Mouse (Mus musculus) frontal cortex, postnatal 36 days (tissue): Measurements from ENCODE around the gene Tab3.
A peak's percentile ranks its signal among the peaks of the same experiment; 100 is the strongest.

Experiments used
- DNase-seq, 2 experiments: peaks; one replicate each; pipeline ENCODE4 v3.0.0; 2022; ENCODE audit warnings: low spot score in 2 of 2

Tab3 gene

DNA sequence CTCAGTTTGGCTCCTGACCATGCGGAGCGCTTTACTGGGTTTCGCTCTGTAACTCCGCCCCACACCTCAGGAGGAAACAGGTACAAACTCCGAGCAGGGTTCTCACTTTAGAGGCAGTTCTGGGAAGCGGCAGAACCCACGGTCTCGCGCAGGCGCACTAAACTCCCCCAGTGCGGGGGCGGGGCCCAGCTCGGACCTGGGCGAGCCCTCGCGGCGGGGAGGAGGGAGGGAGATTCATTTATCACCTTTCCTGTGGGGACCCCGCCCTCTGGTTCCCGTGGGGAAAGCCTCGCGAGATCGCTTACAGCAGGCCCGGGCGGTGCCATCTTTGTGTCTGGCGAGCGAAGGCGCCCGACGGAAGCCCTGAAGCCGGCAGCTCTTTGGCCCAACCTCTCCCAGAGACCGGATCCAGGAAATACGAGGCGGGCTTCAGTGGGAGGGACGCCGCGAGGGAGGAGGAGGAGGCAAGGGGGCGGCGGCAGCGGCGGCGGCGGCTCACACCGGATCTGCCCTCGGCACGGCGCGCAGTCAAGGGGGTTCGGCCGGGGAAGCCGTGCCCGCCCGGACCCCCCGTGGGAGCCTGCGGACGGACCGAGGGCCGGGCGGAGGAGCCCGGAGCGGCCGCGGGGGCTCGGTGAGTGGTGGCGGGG lies at the start of gene Tab3:
Gene Tab3 (plus strand): TSS at position 491 of the 650 bp plus-strand sequence.
- peak; percentile 88 to 91 for DNase-seq

DNA sequence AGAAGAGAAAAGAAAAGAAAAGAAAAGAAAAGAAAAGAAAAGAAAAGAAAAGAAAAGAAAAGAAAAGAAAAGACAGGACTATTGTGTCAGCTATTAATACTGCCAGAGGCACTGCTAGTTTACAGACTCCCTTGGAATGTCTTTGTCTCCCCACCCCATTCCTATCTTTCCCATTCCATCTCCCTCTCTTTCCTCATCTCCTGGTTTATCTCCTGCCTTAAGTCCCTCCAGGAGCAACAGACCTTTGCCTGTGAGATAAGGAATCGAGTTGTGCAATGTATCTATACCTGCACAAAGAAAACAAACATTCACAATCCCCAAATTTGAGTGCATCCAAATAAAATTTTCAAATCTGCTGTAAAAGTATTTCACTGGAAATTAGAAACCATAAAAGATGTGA lies 48.3 kb upstream of the Tab3 start:
- DNase-seq: no peak

DNA sequence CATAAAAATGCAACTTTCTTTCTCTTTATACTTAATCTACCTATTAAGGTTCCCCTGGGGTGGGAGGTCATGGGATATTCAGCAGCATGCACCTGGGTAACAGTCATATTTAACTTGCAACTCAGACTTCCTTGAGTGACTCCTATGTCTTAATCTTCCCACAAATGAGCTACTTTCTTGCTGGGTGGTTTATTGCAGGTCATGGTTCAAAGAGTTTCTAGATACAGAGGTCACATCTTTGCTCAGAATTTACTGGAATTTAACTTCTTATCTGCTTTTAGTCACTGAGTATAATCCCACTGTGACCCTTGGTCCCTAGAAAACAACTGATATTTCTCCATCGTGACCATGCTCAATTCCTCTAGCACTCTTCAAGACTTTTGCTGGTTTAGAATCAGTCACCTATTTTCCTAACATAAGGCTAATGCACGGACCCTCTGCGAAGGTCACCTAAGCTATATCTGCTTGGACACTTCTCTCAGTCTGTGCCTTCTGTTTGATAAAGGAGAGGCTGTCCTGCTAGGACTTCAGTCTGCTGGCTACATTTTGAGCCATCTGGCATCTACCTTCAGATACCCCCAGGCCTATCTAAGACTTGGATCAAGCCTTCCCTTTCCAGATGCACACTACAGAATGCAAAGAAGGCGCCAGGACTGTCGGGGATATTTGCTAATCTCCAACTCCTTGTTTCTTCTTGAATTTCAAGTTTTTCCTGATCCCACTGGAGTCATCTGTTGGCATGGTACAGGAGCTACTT lies 47.4 kb upstream of the Tab3 start:
- no peak for DNase-seq

DNA sequence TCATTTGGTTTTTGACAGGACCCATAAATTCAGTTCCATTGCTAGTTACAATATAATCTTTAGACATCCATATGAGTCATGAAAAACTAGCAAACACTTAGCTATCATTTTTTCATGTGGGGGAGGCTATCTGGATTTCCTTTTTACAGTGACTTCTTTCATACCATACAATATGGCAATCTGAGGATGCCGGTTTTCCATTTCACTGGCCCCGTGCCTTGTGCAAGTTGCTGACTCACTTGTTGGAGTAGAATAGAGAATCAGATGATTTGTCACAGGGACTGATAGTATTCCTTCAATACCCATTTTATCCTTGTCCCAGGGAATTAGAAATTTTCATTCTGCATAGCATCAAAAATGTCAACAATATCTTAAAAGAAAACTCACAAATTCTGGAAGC lies 14.9 kb upstream of the Tab3 start:
- peak; percentile 6 for DNase-seq

DNA sequence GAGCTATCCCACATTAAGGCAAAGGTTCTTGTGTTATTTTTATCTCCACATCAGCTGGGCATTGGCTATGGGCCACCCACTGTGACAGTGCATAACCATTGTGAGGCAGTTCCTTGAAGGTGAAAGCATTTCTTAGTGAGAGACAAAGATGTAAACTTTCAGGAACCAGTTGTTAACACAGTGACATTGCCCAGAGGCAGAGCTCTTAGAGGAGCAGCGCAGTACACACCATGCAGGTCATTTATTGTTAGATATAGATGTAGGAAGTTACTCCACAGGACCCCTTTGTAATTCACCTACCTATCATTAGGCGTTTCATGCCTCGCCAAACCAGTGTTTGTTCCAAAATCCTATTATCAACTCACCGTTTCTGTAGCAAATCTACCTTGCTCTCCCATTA lies 7.6 kb upstream of the Tab3 start:
- no peak for DNase-seq

DNA sequence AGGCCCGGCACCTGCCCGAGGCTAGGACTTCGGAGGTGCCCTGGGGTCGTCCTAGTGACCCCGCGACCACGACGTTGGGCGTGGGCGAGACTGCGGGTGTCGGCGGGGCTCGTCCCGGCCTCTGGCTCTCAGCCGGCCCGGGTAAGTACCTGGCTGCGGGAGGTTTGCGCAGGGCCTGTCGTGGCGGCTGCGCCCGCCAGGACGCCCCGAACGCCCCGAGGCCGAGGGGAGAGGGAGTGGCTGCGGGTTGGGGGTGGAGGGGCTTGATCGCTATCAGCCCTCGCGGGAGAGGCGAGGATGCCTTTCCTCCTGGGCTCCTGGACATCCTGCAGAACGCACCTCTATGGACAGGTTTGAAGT lies 340 bp downstream of the Tab3 start:
- DNase-seq: no peak

DNA sequence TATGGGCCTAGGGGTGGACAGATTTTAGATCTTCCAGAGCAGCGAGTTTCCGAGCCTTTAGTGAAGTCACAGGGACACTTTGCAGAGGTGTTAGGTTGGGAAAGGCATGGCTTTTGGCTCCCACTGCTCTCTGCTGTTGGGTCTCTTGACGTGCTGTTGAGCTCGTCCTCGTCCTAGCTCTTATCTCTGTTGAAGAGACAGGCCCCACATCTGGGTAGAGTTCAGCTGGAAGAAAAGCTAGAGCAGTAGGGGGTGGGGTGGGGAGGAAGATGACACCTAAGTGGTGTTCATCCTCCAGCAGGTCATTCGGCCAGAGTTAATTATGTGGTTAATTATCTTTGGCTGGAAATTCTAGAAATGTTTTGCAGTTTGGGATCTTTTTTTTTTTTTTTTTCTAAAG lies 2.5 kb downstream of the Tab3 start:
- DNase-seq: no peak

DNA sequence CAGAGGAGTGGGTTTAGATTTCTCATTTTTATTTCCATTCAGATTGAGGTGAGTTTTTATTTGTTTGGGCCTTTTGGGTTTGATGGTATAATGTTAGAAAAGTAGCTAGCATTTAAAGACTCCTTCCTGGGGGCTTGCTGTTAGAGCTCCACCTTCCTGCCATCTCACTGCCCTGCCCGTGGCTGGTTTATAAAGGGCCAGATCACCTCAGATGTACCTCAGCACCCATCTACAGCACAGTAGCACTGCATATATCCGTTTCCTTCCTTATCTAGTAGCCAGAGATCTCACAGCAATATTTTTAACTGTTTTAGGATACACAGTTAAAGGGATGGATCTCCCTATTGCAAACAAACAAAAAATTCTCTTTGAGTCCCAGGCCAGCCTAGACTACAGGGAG lies 6.9 kb downstream of the Tab3 start:
- DNase-seq: no peak

DNA sequence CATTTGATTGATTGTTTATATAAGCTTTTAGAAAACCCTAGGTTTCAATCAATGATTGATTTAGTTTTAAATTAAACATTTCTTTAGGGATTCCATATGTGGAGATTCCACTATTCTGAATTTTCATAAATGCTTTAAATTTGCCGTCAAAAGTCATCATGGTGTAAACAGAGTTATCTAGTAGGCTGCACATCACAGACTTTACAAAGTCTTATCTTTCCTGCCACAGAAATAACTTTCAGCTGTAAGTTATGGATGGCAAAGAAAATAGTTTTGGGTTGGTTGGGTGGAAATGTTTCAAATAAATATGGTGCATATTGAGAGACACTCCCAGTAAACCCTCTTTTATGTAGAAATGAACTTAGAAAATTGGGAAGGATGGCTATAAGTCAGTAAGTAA lies 8.7 kb downstream of the Tab3 start:
- no peak for DNase-seq

DNA sequence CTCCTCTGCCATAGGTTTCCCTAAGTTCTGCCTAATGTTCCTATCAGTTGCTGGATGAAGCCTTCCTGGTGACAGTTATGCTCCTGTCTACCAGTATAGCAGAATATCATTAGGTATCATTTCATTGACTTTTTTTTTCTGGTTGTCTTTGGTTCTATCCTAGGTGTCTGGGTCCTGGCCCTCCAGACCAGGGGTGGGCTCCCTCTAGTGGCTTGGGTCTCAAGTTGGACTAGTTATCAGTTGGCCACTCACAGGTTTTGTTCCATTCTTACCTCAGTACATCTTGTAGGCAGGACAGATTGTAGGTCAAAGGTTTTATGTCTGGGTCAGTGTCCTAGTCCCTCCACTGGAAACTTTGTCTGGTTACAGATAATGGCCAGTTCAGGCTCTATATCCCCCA lies 11.8 kb downstream of the Tab3 start:
- DNase-seq: no peak

DNA sequence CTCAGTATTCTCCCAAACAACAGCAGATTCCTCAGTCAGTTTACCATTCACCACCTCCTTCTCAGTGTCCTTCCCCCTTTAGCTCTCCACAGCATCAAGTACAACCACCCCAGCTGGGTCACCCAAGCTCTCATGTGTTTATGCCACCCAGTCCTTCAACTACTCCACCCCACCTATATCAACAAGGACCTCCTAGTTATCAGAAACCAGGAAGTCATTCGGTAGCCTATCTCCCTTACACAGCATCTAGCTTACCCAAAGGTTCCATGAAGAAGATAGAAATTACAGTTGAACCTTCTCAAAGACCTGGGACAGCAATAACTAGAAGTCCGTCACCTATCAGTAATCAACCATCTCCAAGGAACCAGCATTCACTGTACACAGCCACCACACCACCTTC lies 40.9 kb downstream of the Tab3 start:
- no peak for DNase-seq

DNA sequence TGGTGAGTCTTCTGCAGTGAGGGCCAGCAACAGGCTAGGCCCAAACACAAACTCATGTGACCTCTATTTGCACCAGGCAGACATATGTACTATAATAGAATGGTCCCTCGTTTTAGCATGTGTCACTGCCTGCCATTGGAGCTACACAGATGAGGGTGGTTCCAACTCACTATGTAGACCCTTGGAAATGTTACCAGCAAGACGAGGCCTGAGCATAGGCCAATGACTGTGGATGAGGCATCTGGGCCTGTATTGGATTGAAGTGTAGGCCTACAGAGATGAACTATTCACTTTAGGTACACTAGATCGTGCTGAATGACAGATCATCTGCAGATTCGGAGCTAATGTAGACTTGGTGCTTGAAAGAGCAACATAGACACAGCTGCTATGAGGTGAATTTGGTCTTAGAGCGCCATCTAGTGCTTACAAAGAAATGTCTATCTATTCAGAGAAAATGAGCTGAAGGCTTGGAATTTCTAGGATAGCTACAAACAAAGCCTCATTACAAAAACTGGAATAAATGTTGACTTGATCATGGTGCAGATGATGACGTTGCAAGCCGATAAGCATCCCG lies 72.5 kb downstream of the Tab3 start:
- DNase-seq: peak in 1 of 2 experiments; percentile 35

DNA sequence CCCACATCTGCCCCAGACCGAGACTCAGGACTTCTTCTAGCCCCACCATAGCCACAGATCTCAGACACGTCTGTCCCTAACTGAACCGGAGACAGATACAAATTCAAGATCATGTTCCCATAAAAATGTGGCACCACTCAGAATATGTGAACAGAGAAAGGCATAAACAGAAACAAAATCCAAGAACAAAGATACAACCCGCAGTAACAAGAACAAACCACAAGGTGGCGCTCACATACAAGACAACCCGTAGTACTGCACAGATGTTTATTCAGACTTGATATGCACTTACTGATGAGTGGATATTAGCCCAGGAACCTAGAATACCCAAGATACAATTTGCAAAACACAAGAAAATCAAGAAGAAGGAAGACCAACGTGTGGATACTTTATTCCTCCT lies 103.0 kb downstream of the Tab3 start:
- peak; percentile 5 to 43 for DNase-seq

DNA sequence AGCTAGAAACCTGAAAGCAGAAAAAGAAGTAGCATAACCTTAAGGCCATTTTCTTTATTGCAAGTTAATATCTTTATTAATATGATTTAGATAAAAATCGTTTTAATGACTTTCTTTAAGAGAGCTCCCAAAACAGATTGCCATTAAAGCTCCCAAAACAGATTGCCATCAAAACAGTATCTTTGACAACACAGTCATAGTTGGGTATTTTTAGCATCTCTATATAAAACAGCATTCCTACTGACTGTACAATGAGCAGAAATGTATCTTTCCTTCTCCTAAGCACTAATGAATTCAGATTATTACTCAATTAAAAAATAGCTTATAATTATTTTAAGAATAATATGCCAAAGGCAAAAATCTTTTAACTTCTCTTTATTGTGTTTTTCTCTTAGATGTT lies 108.3 kb downstream of the Tab3 start:
- DNase-seq: no peak

DNA sequence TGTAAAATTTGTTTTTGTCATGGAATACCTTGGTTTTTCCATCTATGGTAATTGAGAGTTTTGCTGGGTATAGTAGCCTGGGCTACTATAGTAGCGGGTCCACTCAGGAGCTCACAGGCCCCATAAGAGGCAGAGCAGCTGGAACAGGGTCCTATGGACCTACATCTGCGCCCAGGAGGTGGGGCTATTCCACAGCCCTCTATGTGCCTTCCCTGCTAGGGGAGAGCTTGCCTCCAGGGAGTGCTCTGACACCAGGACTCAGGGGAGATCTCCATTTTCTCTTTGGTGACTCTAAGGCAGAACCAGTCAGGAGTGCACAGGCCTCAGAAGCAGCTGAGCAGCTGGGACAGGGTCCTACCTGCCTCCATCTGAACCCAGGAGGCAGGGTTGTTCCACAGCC lies 109.9 kb downstream of the Tab3 start:
- DNase-seq: no peak
